Mouse (Mus musculus) olfactory bulb, adult 2 months (tissue): Measurements from ENCODE around the gene Ly9.

Experiments used
- CTCF ChIP-seq: fragments of 200-500 bp; IDR thresholded peaks from 2 replicates; pipeline ENCODE4 v1.5.1; 2012; ENCODE audit warnings: low read depth, mild to moderate bottlenecking, low read length, moderate library complexity; ENCODE audit not compliant: insufficient read depth
- POLR2A ChIP-seq: fragments of 200-500 bp; IDR thresholded peaks from 2 replicates; pipeline ENCODE4 v1.6.1; 2012; ENCODE audit warnings: mild to moderate bottlenecking, low read depth, low read length, moderate library complexity; ENCODE audit not compliant: insufficient read depth

DNA sequence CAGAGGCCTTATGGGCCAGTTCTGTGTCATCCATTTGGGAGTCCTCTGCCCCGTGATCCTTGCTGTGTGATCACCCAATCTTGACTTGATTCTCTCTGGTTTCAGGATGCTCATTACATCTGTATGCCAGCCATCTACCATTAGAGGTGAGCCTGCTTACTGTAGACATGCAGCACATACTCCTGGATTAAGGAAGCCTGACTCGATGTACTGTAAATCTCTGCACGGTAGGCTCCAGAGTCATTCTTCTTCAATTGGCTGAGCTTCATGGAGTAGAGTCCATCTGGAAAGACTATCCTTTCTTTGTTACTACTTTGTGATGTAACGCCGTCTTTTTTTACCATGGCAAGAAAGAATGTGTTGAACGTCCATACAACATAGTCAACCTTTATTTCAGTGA is 33.6 kb upstream of the Ly9 start:
- TF ChIP-seq CTCF (no peak), POLR2A (no peak)
